Mouse (Mus musculus): ENCODE results near the gene Mfsd2b.
"Not testable (repeated sequence)": the region's sequence is repeated elsewhere in the genome, so short reads cannot be mapped to it uniquely, and the experiment has no call there.

Mfsd2b gene

DNA sequence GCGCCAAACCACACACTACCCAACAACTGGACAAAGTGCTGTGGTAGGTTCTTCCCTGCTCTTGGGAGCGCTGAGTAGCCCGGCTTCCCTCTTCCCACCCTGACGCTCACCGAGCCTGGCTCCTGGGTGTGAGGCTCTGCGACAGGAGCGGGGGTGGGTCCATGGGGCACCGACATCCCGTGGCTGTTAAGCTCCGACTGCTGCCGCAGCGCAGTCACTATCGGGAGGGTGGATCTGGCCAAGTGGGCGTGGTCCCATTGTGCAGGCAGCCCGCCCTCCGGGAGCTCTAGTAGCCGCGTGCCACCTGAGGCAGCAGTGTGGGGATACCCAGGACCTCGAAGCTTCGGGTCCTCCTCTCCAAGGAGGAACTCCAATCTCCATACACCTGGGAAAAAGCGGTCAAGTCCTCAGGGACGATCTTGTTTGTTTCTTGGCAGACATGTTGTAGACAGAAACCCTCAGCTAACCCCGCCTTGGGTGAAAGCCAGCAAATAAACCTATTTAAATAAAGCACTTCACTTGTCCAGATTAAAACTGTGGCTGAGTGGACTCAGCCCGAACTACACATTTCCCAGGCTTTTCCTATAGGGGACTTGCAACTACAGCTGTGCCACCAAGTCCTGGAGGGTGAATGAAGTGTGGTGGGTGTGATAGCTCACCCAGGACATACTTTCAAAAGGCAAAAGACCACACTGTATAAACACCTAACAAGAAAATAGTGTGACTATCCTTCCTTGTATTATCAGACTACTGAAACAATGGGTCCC lies at the start of gene Mfsd2b:
TSS of gene Mfsd2b (minus strand) at position 199 of the 767 bp plus-strand sequence.
- peak; percentile 68 to 75 for DNase-seq

GRCm38 (mm10) chr12:4917805-4918591 lies 43.8 kb upstream of the Mfsd2b start:
- DNase-seq, result peak; percentile 46 to 53

DNA sequence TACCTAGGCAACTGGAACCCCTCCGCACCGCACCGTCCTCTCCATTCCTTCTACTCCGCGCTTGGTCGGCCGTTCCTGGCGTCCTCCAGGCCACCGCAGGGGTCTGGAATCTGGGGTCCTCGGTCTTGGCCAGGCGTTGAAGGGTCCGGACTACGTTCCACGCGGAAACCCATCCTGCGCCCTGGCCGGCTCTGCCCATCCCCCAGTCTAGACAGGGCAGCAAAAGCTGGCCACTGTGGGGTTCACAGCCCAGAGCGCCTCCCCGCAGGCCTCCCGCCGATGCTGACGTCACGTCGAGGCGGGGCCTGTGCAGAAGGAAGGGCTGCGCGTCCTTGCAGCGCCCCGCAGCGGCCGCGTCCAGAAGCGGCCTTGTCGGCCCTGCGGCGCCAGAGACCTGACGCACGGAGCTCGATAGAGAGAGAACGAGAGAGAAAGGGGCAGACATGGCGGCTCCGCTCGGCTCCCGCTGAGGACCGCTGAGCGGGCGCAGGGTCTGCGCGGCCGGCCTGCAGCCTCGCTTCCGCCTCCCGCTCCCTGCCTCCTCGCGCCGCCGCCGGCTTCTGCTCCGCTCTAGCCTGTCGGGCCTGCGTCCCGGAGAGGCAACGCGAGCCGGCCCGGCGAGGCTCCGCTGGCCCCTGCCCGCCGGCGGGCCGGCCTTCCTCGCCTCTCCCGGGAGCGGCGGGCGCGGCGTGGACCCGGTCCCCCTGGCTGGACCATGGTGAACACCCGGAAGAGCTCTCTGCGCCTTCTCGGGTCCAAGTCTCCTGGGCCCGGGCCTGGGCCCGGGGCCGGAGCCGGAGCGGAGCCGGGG lies 43.0 kb upstream of the Mfsd2b start, which contains the start of gene Atad2b:
TSS of gene Atad2b (plus strand) at position 360 of the 811 bp plus-strand sequence.
- peak; percentile 96 for DNase-seq

DNA sequence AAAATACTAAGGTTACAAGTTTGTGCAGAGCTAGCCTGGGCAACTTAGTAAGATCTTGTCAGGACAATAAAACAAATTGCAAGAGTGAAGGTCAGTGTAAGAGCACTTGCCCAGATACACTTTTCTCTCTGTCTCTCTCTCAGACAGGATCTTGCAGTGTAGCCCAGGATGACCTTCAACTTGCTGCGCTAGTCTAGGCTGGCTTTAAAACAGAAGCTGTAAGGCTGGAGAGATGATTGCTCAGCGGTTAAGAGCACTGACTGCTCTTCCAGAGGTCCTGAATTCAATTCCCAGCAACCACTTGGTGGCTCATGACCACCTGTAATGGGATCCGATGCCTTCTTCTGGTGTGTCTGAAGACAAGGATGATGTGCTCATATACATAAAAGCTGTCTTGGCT lies 40.8 kb upstream of the Mfsd2b start:
- no peak for DNase-seq

DNA sequence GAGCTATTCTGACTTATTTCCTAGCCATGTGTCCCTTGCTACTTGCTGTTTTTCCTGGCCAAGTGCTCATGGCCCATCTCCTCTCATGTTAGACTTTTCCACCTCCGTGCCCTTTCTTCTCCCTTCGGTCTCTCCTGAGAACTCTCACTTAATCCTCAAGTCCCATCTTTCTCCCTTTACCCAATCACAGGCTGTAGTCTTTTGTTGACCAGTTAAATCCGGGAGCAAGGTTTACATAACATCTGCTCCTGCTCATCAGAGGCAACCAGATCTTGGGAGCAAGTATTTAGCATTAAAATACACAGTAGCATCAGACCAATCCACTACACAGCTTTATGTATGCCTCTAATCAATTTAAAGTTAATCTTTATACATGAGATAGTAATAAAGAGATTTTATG lies 40.3 kb upstream of the Mfsd2b start:
- DNase-seq, result no peak

DNA sequence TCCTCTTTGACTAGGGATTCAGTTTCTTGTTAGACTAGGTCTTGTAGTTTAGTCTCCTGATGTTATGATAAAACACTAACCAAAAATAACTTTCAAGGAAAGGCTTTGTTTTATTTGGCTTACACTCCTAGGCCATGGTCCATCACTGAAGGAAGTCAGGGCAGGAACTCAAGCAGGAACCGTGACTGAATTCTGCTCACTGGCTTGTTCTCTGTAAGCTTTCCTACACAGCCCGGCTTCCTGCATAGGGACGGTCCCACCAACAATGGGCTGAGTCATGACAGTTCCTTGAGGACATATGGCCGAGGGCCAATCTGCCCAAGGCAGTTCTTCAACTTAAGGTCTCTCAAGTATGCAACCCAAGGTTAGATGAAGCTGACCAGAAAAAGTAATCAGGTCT lies 37.6 kb upstream of the Mfsd2b start:
- DNase-seq, result peak; percentile 64 to 70

- peak; percentile 48 to 64 for DNase-seq
These were observed 36.3 kb upstream of the Mfsd2b start for GRCm38 (mm10) chr12:4910496-4910895.

DNA sequence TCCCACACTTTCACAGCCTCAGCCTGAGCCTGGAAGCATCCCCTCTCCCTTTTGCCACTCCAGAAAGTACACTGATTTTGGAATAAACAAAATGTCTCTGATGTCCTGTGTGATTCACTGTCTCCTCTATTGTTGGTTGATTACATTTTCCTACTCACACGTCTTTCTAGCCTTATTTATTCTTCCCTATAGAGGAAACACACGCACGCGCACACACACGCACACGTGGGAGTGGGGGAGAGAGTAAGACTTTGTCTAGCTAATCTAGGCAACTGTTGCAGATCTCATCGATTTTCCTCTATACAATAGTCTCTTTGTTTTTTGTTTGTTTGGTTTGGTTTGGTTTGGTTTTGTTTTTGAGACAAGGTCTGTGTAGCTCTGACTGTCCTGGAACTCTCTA lies 34.2 kb upstream of the Mfsd2b start:
- no peak for DNase-seq

DNA sequence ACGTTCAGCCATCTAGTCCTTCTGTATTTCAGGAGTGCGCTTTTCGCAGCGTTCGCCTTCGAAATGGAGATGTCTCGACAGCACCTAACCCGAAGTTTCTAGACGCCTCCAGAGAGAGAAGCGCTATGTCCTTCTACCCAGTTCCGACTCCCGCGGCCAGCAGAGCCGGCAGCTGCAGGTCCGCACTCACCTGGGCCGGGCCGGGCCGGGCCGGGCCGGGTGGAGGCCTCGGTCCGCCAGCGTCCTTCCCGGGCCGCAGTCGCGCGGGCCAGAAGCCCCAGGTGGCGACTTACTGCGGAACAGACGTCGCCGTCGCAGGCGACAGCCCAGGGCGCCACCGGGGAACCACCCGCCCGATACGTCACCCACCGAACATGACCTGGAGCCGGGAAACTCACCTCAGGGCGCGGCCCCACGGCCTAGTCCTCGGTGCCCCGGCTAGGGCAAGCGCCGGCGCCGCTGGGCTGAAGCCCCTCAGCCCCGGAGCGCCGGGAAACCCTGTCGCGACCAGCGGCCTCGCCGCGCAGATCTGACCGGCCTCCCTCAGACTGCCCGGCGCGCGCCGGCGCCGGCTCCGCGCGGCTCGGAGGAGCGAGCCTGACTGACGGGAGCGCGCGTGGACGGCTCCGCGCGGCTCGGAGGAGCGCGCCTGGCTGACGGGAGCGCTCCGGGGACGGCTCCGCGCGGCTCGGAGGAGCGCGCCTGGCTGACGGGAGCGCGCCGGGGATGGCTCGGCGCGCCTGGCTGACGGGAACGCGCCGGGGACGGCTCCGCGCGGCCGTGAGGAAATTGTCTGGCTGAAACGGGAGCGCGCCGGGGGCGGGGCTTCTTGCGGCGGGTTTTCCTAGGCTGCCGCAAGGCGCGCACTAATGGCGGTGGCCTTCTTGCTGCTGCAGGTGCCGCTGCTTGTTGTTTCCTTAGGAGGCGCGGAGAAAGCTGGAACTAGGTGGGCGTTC lies 33.1 kb upstream of the Mfsd2b start, which contains the start of gene Ubxn2a:
TSS of gene Ubxn2a (minus strand) at position 755 of the 956 bp plus-strand sequence.
- peak; percentile 94 to 96 for DNase-seq

DNA sequence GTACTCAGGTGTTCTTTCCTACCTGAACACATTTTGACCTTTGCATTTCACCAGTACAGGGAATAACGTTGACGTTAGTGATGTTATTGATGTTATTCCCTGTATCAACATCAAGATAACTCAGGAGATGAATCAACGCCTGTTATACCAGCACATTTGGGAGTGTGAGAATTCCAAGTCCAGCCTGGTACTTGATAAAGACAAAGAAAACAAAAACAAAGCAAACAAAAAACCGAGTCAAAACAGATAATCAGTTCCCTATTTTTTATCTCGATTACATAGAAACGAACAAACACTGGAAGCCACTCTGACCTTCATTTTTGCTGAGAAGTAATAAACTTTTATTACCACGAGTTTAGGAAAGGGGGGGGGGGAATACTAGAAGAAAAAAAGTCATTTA lies 32.3 kb upstream of the Mfsd2b start:
- DNase-seq, result no peak

- no peak for DNase-seq
These were observed 31.8 kb upstream of the Mfsd2b start for GRCm38 (mm10) chr12:4905946-4906345.

DNA sequence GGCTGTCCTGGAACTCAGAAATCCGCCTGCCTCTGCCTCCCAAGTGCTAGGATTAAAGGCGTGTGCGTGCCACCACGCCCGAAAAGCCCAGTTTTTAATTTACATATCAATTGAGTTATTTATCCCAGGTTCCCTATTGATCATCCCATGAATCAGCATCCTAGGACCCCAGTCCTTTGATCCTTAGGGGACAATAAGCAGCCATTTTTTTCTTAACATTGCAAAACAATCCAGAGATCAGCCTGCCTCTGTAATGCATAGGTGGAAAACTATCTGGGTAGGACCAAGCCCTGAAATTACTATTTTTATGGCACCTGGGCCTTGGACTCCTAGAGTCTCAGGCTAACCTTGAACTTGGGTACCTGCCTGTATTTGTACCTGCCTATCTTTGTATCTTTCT lies 23.9 kb upstream of the Mfsd2b start:
- DNase-seq, result no peak

DNA sequence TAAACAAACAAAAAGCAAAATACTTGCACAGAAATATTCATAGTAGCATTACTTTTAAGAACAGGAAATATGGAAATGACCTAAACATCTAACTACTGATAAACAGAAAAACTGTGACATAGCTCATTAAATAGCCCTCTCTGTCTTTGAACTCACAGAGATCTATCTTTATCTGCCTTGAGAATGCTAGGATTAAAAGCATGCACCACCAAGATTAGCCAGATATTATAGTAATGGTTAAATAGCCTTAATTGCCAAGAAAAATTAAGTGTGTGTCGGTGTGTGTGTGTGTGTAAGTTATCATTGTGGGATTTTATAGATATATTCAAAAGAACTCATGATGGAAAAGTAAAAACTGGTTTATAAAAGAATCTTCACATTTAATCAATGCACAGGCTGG lies 15.7 kb upstream of the Mfsd2b start:
- DNase-seq, result no peak

DNA sequence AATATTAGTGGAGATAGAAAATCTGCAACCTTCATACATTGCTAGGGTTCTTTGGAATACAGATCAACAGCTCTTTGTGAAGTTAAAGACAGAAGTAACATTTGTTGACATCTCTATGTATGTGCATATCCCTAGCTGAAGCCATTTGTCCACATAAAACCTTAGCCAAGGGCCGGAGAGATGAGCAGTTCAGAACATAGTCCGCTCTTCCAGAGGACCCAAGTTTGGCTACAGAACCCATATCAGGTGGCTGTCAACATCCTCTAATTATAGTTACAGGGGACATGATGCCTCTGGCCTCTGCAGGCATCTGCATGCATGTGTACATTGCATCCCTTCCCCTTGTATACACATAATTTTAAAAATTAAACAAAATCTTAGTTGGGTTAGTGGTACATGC lies 15.1 kb upstream of the Mfsd2b start:
- DNase-seq, result no peak

GRCm38 (mm10) chr12:4888739-4889138 lies 14.6 kb upstream of the Mfsd2b start:
- DNase-seq, result no peak

GRCm38 (mm10) chr12:4886581-4886980 lies 12.4 kb upstream of the Mfsd2b start:
- not testable (repeated sequence) for DNase-seq

GRCm38 (mm10) chr12:4885062-4885461 lies 10.9 kb upstream of the Mfsd2b start:
- DNase-seq, result no peak

GRCm38 (mm10) chr12:4882086-4882485 lies 7.9 kb upstream of the Mfsd2b start:
- no peak for DNase-seq

DNA sequence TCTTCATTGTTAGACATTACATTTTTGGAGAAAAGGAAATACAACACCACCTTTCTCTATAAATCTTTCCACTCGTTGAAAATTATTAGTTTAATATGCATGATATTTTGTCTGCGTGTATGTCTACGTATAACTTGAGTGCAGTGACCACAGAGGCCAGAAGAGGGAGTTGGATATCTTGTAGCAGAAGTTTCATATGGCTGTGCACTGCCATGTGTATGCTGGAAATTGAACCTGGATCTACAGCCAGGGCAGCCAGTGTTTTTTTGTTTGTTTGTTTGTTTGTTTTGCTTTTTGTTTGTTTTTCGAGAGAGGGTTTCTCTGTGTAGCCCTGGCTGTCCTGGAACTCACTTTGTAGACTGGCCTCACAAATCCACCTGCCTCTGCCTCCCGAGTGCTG lies 4.9 kb upstream of the Mfsd2b start:
- DNase-seq, result peak in 1 of 2 experiments; percentile 42

- no peak for DNase-seq
These were observed 4.2 kb upstream of the Mfsd2b start for GRCm38 (mm10) chr12:4878296-4878783.

DNA sequence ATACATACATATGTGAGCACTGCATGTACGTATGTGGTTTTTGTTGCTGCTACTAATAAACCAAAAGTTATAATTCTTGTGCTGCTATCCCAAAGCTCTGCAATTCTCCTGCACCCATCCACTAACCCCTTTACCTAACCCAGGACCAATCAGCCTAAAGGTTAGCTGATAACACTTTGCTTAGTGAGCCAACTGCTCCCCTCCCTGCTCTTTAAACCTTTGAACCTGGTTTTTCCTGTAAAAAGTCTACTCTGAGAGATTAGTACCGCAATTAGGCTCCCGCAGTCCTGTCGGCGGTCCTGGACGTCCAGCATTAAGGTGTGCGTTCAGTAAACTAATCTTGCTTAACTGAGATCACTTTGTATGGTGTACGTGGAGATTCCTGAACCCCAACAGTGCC lies 1.5 kb upstream of the Mfsd2b start:
- no peak for DNase-seq

DNA sequence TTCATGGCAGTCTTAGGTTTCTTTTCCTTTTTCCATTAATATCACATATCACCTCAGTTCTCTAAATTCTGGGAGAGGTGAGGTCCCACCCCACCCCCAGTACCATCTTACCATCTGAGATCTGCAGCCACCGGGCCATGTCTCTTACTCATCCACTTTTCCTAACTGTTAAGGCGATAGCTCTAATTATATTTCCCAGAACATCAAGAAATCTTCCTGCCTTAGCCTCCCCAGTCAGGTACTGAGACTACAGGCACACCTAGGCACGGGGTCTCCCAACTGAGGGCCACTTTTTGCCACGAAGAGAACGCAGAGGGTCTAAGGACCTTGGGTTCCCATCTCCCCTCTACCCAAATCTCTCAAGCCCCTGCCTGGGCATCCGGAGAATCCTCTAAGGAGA lies 628 bp downstream of the Mfsd2b start:
- no peak for DNase-seq

Data from kidney, adult 8-10 months (tissue).